Mouse (Mus musculus): Measurements from ENCODE around the gene Abca6. TPM values are rescaled to one million over a fixed set of nuclear protein-coding genes. Genes with fewer than 3 reads are reported as not detected.
A peak's percentile ranks its signal among the peaks of the same experiment; 100 is the strongest.

Gene Abca6
- polyA plus RNA-seq, 1 experiment from 2014 or later = 0.24 TPM

GRCm38 (mm10) chr11:110217118-110217517 lies 34.5 kb downstream of the Abca6 start:
- Histone ChIP-seq H3K9ac (replicated peaks; ENCODE audit: low read length) (no peak overlapping the region), H3K27ac (ENCODE audit: low read length) (no peak overlapping the region), H3K9me3 (ENCODE audit: low read length) (no peaks in the 10 kb centered on the region), H3K27me3 (ENCODE audit: insufficient read depth, low read length) (no peaks in the 10 kb centered on the region), H3K4me3 (ENCODE audit: low read length) (no peak overlapping the region), H3K4me2 (replicated peaks; ENCODE audit: low read depth, low read length) (no peak overlapping the region), H3K4me1 (ENCODE audit: insufficient read depth, low read length) (no peaks in the 10 kb centered on the region), H3K36me3 (ENCODE audit: insufficient read depth, low read length) (no peaks in the 10 kb centered on the region)
- no peak for ATAC-seq (ENCODE audit: low FRiP score, low TSS enrichment)

- whole genome bisulfite sequencing = 84% methylated on average over 5 of the region's 5 CpGs
- ATAC-seq (ENCODE audit: low FRiP score, low TSS enrichment) = no peak
- Histone ChIP-seq H3K4me1 (ENCODE audit: insufficient read depth, low read length) (no peaks in the 10 kb centered on the region), H3K9ac (replicated peaks; ENCODE audit: low read length) (no peak overlapping the region), H3K36me3 (ENCODE audit: insufficient read depth, low read length) (no peaks in the 10 kb centered on the region), H3K27me3 (ENCODE audit: insufficient read depth, low read length) (no peaks in the 10 kb centered on the region), H3K4me2 (replicated peaks; ENCODE audit: low read depth, low read length) (no peak overlapping the region), H3K4me3 (ENCODE audit: low read length) (no peak overlapping the region), H3K9me3 (ENCODE audit: low read length) (no peaks in the 10 kb centered on the region), H3K27ac (ENCODE audit: low read length) (no peak overlapping the region)
These were observed 47.6 kb downstream of the Abca6 start for GRCm38 (mm10) chr11:110203930-110204329.

GRCm38 (mm10) chr11:110198882-110199281 lies 52.7 kb downstream of the Abca6 start:
- no peak overlapping the region for H3K4me2 ChIP-seq (replicated peaks; ENCODE audit: low read depth, low read length)
- H3K4me3 ChIP-seq (ENCODE audit: low read length) = no peak overlapping the region
- no peaks in the 10 kb centered on the region for H3K4me1 ChIP-seq (ENCODE audit: insufficient read depth, low read length)
- no peaks in the 10 kb centered on the region for H3K9me3 ChIP-seq (ENCODE audit: low read length)
- 68% methylated on average over 3 of the region's 3 CpGs for WGBS
- no peaks in the 10 kb centered on the region for H3K36me3 ChIP-seq (ENCODE audit: insufficient read depth, low read length)
- H3K27me3 ChIP-seq (ENCODE audit: insufficient read depth, low read length) = no peaks in the 10 kb centered on the region
- H3K27ac ChIP-seq (ENCODE audit: low read length) = no peak overlapping the region
- no peak overlapping the region for H3K9ac ChIP-seq (replicated peaks; ENCODE audit: low read length)
- no peak for ATAC-seq (ENCODE audit: low FRiP score, low TSS enrichment)

GRCm38 (mm10) chr11:110196561-110197306 lies 54.8 kb downstream of the Abca6 start:
- Histone ChIP-seq H3K9me3 (ENCODE audit: low read length) (no peaks in the 10 kb centered on the region), H3K36me3 (ENCODE audit: insufficient read depth, low read length) (no peaks in the 10 kb centered on the region), H3K27ac (ENCODE audit: low read length) (no peak overlapping the region), H3K4me2 (replicated peaks; ENCODE audit: low read depth, low read length) (no peak overlapping the region), H3K4me3 (ENCODE audit: low read length) (no peak overlapping the region), H3K9ac (replicated peaks; ENCODE audit: low read length) (no peak overlapping the region), H3K27me3 (ENCODE audit: insufficient read depth, low read length) (no peaks in the 10 kb centered on the region), H3K4me1 (ENCODE audit: insufficient read depth, low read length) (no peaks in the 10 kb centered on the region)
- WGBS = 86% methylated on average over 8 of the region's 8 CpGs
- ATAC-seq (ENCODE audit: low FRiP score, low TSS enrichment) = no peak

- Histone ChIP-seq H3K27me3 (ENCODE audit: insufficient read depth, low read length) (no peaks in the 10 kb centered on the region), H3K9ac (replicated peaks; ENCODE audit: low read length) (no peak overlapping the region), H3K36me3 (ENCODE audit: insufficient read depth, low read length) (no peaks in the 10 kb centered on the region), H3K9me3 (ENCODE audit: low read length) (no peaks in the 10 kb centered on the region), H3K4me3 (ENCODE audit: low read length) (no peak overlapping the region), H3K27ac (ENCODE audit: low read length) (no peak overlapping the region), H3K4me2 (replicated peaks; ENCODE audit: low read depth, low read length) (no peak overlapping the region), H3K4me1 (ENCODE audit: insufficient read depth, low read length) (no peaks in the 10 kb centered on the region)
- WGBS = 86% methylated on average over 4 of the region's 4 CpGs
- ATAC-seq (ENCODE audit: low FRiP score, low TSS enrichment) = no peak
These were observed 56.3 kb downstream of the Abca6 start for GRCm38 (mm10) chr11:110195310-110195709.

- Histone ChIP-seq H3K36me3 (ENCODE audit: insufficient read depth, low read length) (no peaks in the 10 kb centered on the region), H3K9me3 (ENCODE audit: low read length) (no peaks in the 10 kb centered on the region), H3K27me3 (ENCODE audit: insufficient read depth, low read length) (no peaks in the 10 kb centered on the region), H3K4me2 (replicated peaks; ENCODE audit: low read depth, low read length) (no peak overlapping the region), H3K27ac (ENCODE audit: low read length) (no peak overlapping the region), H3K4me1 (ENCODE audit: insufficient read depth, low read length) (no peaks in the 10 kb centered on the region), H3K4me3 (ENCODE audit: low read length) (no peak overlapping the region), H3K9ac (replicated peaks; ENCODE audit: low read length) (no peak overlapping the region)
- ATAC-seq (ENCODE audit: low FRiP score, low TSS enrichment) = no peak
- 97% methylated on average over 3 of the region's 3 CpGs for WGBS
These were observed 80.4 kb downstream of the Abca6 start for GRCm38 (mm10) chr11:110171212-110171611.

- H3K27ac ChIP-seq (ENCODE audit: low read length) = peak within 1 kb of the TSS; percentile 26; the same call in 1 of the 2 replicates
- 54% methylated on average over 12 of the region's 12 CpGs for WGBS
These were observed 83.9 kb downstream of the Abca6 start, which contains the start of gene Abca9 for GRCm38 (mm10) chr11:110167459-110168251. Gene Abca9, minus strand, starts transcription at chr11:110168196.

GRCm38 (mm10) chr11:110165822-110166221 lies 85.8 kb downstream of the Abca6 start:
- 42% methylated on average over 3 of the region's 3 CpGs for WGBS
- H3K27me3 ChIP-seq (ENCODE audit: insufficient read depth, low read length) = no peaks in the 10 kb centered on the region
- H3K36me3 ChIP-seq (ENCODE audit: insufficient read depth, low read length) = no peaks in the 10 kb centered on the region
- H3K4me2 ChIP-seq (replicated peaks; ENCODE audit: low read depth, low read length) = no peak overlapping the region
- H3K4me1 ChIP-seq (ENCODE audit: insufficient read depth, low read length) = 0 out of 2 replicates have a peak, but pooled peaks cover 2% of the 10 kb centered on the region
- H3K9me3 ChIP-seq (ENCODE audit: low read length) = no peaks in the 10 kb centered on the region
- no peak overlapping the region for H3K27ac ChIP-seq (ENCODE audit: low read length)
- H3K9ac ChIP-seq (replicated peaks; ENCODE audit: low read length) = no peak overlapping the region
- ATAC-seq (ENCODE audit: low FRiP score, low TSS enrichment) = no peak
- H3K4me3 ChIP-seq (ENCODE audit: low read length) = no peak overlapping the region

More at GRCm38 (mm10) chr11:110167459-110168251, 83.9 kb downstream of the Abca6 start, which contains the start of gene Abca9:
- Histone ChIP-seq H3K9ac (replicated peaks; ENCODE audit: low read length) (no peak within 1 kb of the TSS), H3K4me3 (ENCODE audit: low read length) (peak within 1 kb of the TSS; percentile 4; the same call in 1 of the 2 replicates), H3K4me2 (replicated peaks; ENCODE audit: low read depth, low read length) (peak within 1 kb of the TSS; percentile 3; the same call in 1 of the 2 replicates), H3K9me3 (ENCODE audit: low read length) (no peaks in the 10 kb centered on the region), H3K4me1 (ENCODE audit: insufficient read depth, low read length) (0 out of 2 replicates have a peak, but pooled peaks cover 2% of the 10 kb centered on the region), H3K36me3 (ENCODE audit: insufficient read depth, low read length) (no peaks in the 10 kb centered on the region), H3K27me3 (ENCODE audit: insufficient read depth, low read length) (no peaks in the 10 kb centered on the region)
- no peak for ATAC-seq (ENCODE audit: low FRiP score, low TSS enrichment)

- ATAC-seq (ENCODE audit: low FRiP score, low TSS enrichment) = no peak
- Histone ChIP-seq H3K4me1 (ENCODE audit: insufficient read depth, low read length) (0 out of 2 replicates have a peak, but pooled peaks cover 2% of the 10 kb centered on the region), H3K9ac (replicated peaks; ENCODE audit: low read length) (no peak overlapping the region), H3K27ac (ENCODE audit: low read length) (no peak overlapping the region), H3K36me3 (ENCODE audit: insufficient read depth, low read length) (no peaks in the 10 kb centered on the region), H3K4me2 (replicated peaks; ENCODE audit: low read depth, low read length) (no peak overlapping the region), H3K9me3 (ENCODE audit: low read length) (no peaks in the 10 kb centered on the region), H3K4me3 (ENCODE audit: low read length) (no peak overlapping the region), H3K27me3 (ENCODE audit: insufficient read depth, low read length) (no peaks in the 10 kb centered on the region)
These were observed 86.2 kb downstream of the Abca6 start for GRCm38 (mm10) chr11:110165409-110165808.

GRCm38 (mm10) chr11:110157059-110157458 lies 94.5 kb downstream of the Abca6 start:
- Histone ChIP-seq H3K27me3 (ENCODE audit: insufficient read depth, low read length) (no peaks in the 10 kb centered on the region), H3K9me3 (ENCODE audit: low read length) (no peaks in the 10 kb centered on the region), H3K4me2 (replicated peaks; ENCODE audit: low read depth, low read length) (no peak overlapping the region), H3K9ac (replicated peaks; ENCODE audit: low read length) (no peak overlapping the region), H3K4me3 (ENCODE audit: low read length) (no peak overlapping the region), H3K27ac (ENCODE audit: low read length) (no peak overlapping the region), H3K4me1 (ENCODE audit: insufficient read depth, low read length) (no peaks in the 10 kb centered on the region), H3K36me3 (ENCODE audit: insufficient read depth, low read length) (no peaks in the 10 kb centered on the region)
- WGBS = 63% methylated on average over 6 of the region's 6 CpGs
- ATAC-seq (ENCODE audit: low FRiP score, low TSS enrichment) = no peak
